Mouse (Mus musculus): ENCODE data around the gene Ap1s3.

The Ap1s3 gene

GRCm38 (mm10) chr1:79589971-79590763 is 81.6 kb downstream of the Ap1s3 start:
- no peak for DNase-seq

- DNase-seq: no peak
Observed at GRCm38 (mm10) chr1:79589424-79589823, 82.3 kb downstream of the Ap1s3 start.

GRCm38 (mm10) chr1:79581136-79581679 is 90.6 kb downstream of the Ap1s3 start:
- DNase-seq: peak; percentile 68 to 78

- no peak for DNase-seq
Observed at GRCm38 (mm10) chr1:79577357-79577756, 94.4 kb downstream of the Ap1s3 start.

GRCm38 (mm10) chr1:79571912-79572311 is 99.9 kb downstream of the Ap1s3 start:
- DNase-seq: no peak

- DNase-seq: no peak
Observed at GRCm38 (mm10) chr1:79571126-79571525, 100.6 kb downstream of the Ap1s3 start.

- DNase-seq: no peak
Observed at GRCm38 (mm10) chr1:79561186-79561585, 110.6 kb downstream of the Ap1s3 start.
